Mouse (Mus musculus) heart, embryonic 11.5 days (tissue): ENCODE data around the gene Mat1a. TPM values are rescaled to one million over a fixed set of nuclear protein-coding genes. Genes with fewer than 3 reads are reported as not detected.

Experiments used
- ATAC-seq: fragments of 200-750 bp; cut with Nextera tagmentation; replicated peaks from 2 replicates; pipeline ENCODE4 v1.8.0; 2017; ENCODE audit warnings: moderate library complexity; ENCODE audit not compliant: insufficient number of reproducible peaks, low FRiP score, low TSS enrichment
- H3K27ac ChIP-seq: fragments of 300-500 bp; sonication (generic); 2 replicates; pipeline ENCODE4 v1.5.1; 2014; ENCODE audit warnings: mild to moderate bottlenecking, low read depth, low read length
- H3K27me3 ChIP-seq: fragments of 300-500 bp; sonication (generic); 2 replicates; pipeline ENCODE4 v1.6.1; 2014; ENCODE audit warnings: mild to moderate bottlenecking, low read length, mixed read lengths; ENCODE audit not compliant: control insufficient read depth, insufficient read depth
- H3K36me3 ChIP-seq: fragments of 300-500 bp; sonication (generic); 2 replicates; pipeline ENCODE4 v1.6.1; 2014; ENCODE audit warnings: mild to moderate bottlenecking, low read length, moderate library complexity, mixed read lengths; ENCODE audit not compliant: control insufficient read depth, insufficient read depth
- H3K4me1 ChIP-seq: fragments of 300-500 bp; sonication (generic); 2 replicates; pipeline ENCODE4 v1.6.1; 2014; ENCODE audit warnings: low read length; ENCODE audit not compliant: control insufficient read depth, insufficient read depth
- H3K4me2 ChIP-seq: fragments of 300-500 bp; sonication (generic); 2 replicates; pipeline ENCODE4 v1.6.1; 2014; ENCODE audit warnings: mild to moderate bottlenecking, moderate library complexity
- H3K4me3 ChIP-seq: fragments of 300-500 bp; sonication (generic); 2 replicates; pipeline ENCODE4 v1.5.1; 2014; ENCODE audit warnings: low read depth, low read length
- H3K9ac ChIP-seq: fragments of 300-500 bp; sonication (generic); 2 replicates; pipeline ENCODE4 v1.6.1; 2014; ENCODE audit warnings: mild to moderate bottlenecking, low read depth, low read length, moderate library complexity
- H3K9me3 ChIP-seq: fragments of 300-500 bp; sonication (generic); replicated peaks from 2 replicates; pipeline ENCODE4 v1.6.1; 2016; ENCODE audit warnings: low read length; ENCODE audit not compliant: control insufficient read depth
- WGBS: fragments of 180-500 bp; shearing (Covaris S2); extraction: QIAGEN DNeasy Blood & Tissue Kit; methylation state at CpG from one replicate; pipeline ENCODE4 v1.1.7; 2014; ENCODE audit not compliant: insufficient replicate concordance; 5-methylcytosine and 5-hydroxymethylcytosine counted together
- polyA plus RNA-seq: library from polyadenylated mRNA; unstranded; fragments of >200 nt; fragmentation: Nextera tagmentation; extraction: Ambion mirVana; gene quantifications from 2 replicates; pipeline ENCODE4 v1.2.1, GENCODE M21; 2014

The Mat1a gene
- 0.46 and 1.1 TPM in 2 replicates for polyA plus RNA-seq

- Histone ChIP-seq H3K36me3 (no peaks in the 10 kb centered on the region), H3K9ac (no peak within 1 kb of the TSS; the same call in 1 of the 2 replicates), H3K4me3 (no peak within 1 kb of the TSS), H3K27ac (no peak within 1 kb of the TSS), H3K4me2 (peak within 1 kb of the TSS; percentile 49), H3K27me3 (no peaks in the 10 kb centered on the region), H3K4me1 (no peaks in the 10 kb centered on the region), H3K9me3 (no peaks in the 10 kb centered on the region)
- WGBS = 39% methylated on average over 10 of the region's 10 CpGs
- no peak for ATAC-seq
Measured at GRCm38 (mm10) chr14:41104853-41105444, at the start of gene Mat1a. Mat1a (plus strand) TSS chr14:41105035.

GRCm38 (mm10) chr14:41065168-41065567 is 39.7 kb upstream of the Mat1a start:
- no peak overlapping the region for H3K4me2 ChIP-seq
- H3K9ac ChIP-seq = no peak overlapping the region
- H3K9me3 ChIP-seq = no peaks in the 10 kb centered on the region
- ATAC-seq = peak; percentile 42; the same call in 1 of the 2 replicates
- WGBS = 8% methylated on average over 1 of the region's 2 CpGs
- no peak overlapping the region for H3K27ac ChIP-seq
- no peak overlapping the region for H3K4me3 ChIP-seq
- peaks cover 4% of the 10 kb centered on the region; the same call in 1 of the 2 replicates for H3K4me1 ChIP-seq
- no peaks in the 10 kb centered on the region for H3K27me3 ChIP-seq
- H3K36me3 ChIP-seq = no peaks in the 10 kb centered on the region

GRCm38 (mm10) chr14:41066416-41066815 is 38.4 kb upstream of the Mat1a start:
- Histone ChIP-seq H3K9ac (no peak overlapping the region), H3K4me1 (peaks cover 4% of the 10 kb centered on the region; the same call in 1 of the 2 replicates), H3K27ac (no peak overlapping the region), H3K4me3 (no peak overlapping the region), H3K9me3 (no peaks in the 10 kb centered on the region), H3K4me2 (no peak overlapping the region), H3K27me3 (no peaks in the 10 kb centered on the region), H3K36me3 (no peaks in the 10 kb centered on the region)
- ATAC-seq = no peak
- WGBS = 5% methylated on average over 1 of the region's 1 CpGs

GRCm38 (mm10) chr14:41069108-41069507 is 35.7 kb upstream of the Mat1a start, which contains the start of gene Dydc2:
Dydc2 (minus strand) TSS chr14:41069208.
- Histone ChIP-seq H3K27ac (no peak within 1 kb of the TSS), H3K36me3 (no peaks in the 10 kb centered on the region), H3K27me3 (no peaks in the 10 kb centered on the region), H3K4me3 (no peak within 1 kb of the TSS), H3K4me2 (no peak within 1 kb of the TSS), H3K9me3 (no peaks in the 10 kb centered on the region), H3K4me1 (peaks cover 8% of the 10 kb centered on the region; the same call in 1 of the 2 replicates), H3K9ac (no peak within 1 kb of the TSS)
- ATAC-seq = no peak

GRCm38 (mm10) chr14:41070343-41070742 is 34.5 kb upstream of the Mat1a start:
- Histone ChIP-seq H3K27ac (no peak overlapping the region), H3K36me3 (no peaks in the 10 kb centered on the region), H3K4me3 (no peak overlapping the region), H3K9ac (no peak overlapping the region), H3K4me1 (peaks cover 5% of the 10 kb centered on the region; the same call in 1 of the 2 replicates), H3K9me3 (no peaks in the 10 kb centered on the region), H3K4me2 (no peak overlapping the region), H3K27me3 (no peaks in the 10 kb centered on the region)
- no peak for ATAC-seq
- WGBS = 75% methylated on average over 3 of the region's 3 CpGs

- H3K27me3 ChIP-seq = no peaks in the 10 kb centered on the region
- no peak within 1 kb of the TSS for H3K27ac ChIP-seq
- 0 out of 2 replicates have a peak within 1 kb of the TSS, but pooled peaks have one; percentile 52 for H3K9ac ChIP-seq
- 12% methylated on average over 23 of the region's 23 CpGs for WGBS
- H3K4me2 ChIP-seq = peak within 1 kb of the TSS; percentile 76
- peak; percentile 65 for ATAC-seq
- H3K4me1 ChIP-seq = peaks cover 4% of the 10 kb centered on the region; the same call in 1 of the 2 replicates
- no peaks in the 10 kb centered on the region for H3K9me3 ChIP-seq
- H3K36me3 ChIP-seq = no peaks in the 10 kb centered on the region
- H3K4me3 ChIP-seq = peak within 1 kb of the TSS; percentile 42
Measured at GRCm38 (mm10) chr14:41072229-41072943, 32.4 kb upstream of the Mat1a start, which contains the start of gene Dydc1. Dydc1 (plus strand) TSS chr14:41072911.

GRCm38 (mm10) chr14:41072944-41073275 is 31.9 kb upstream of the Mat1a start:
- H3K4me2 ChIP-seq = peak overlapping the region; percentile 76
- peaks cover 4% of the 10 kb centered on the region; the same call in 1 of the 2 replicates for H3K4me1 ChIP-seq
- peak overlapping the region; percentile 42 for H3K4me3 ChIP-seq
- no peaks in the 10 kb centered on the region for H3K36me3 ChIP-seq
- no peak overlapping the region for H3K27ac ChIP-seq
- 0 out of 2 replicates have a peak overlapping the region, but pooled peaks have one; percentile 52 for H3K9ac ChIP-seq
- H3K9me3 ChIP-seq = no peaks in the 10 kb centered on the region
- WGBS = 9% methylated on average over 8 of the region's 8 CpGs
- no peak for ATAC-seq
- H3K27me3 ChIP-seq = no peaks in the 10 kb centered on the region

- Histone ChIP-seq H3K4me1 (peaks cover 2% of the 10 kb centered on the region; the same call in 1 of the 2 replicates), H3K36me3 (no peaks in the 10 kb centered on the region), H3K9ac (no peak overlapping the region), H3K27ac (no peak overlapping the region), H3K27me3 (no peaks in the 10 kb centered on the region), H3K9me3 (no peaks in the 10 kb centered on the region), H3K4me3 (no peak overlapping the region), H3K4me2 (no peak overlapping the region)
- WGBS = 85% methylated on average over 2 of the region's 2 CpGs
- no peak for ATAC-seq
Measured at GRCm38 (mm10) chr14:41082408-41082807, 22.4 kb upstream of the Mat1a start.
